Mouse (Mus musculus): ENCODE results near the gene Clec2i. TPM values are rescaled to one million over a fixed set of nuclear protein-coding genes. Genes with fewer than 3 reads are reported as not detected.
"Not testable (repeated sequence)": the region's sequence is repeated elsewhere in the genome, so short reads cannot be mapped to it uniquely, and the experiment has no call there.

The Clec2i gene
- polyA plus RNA-seq, 1 experiment from 2014 or later, result 14.2 TPM

DNA sequence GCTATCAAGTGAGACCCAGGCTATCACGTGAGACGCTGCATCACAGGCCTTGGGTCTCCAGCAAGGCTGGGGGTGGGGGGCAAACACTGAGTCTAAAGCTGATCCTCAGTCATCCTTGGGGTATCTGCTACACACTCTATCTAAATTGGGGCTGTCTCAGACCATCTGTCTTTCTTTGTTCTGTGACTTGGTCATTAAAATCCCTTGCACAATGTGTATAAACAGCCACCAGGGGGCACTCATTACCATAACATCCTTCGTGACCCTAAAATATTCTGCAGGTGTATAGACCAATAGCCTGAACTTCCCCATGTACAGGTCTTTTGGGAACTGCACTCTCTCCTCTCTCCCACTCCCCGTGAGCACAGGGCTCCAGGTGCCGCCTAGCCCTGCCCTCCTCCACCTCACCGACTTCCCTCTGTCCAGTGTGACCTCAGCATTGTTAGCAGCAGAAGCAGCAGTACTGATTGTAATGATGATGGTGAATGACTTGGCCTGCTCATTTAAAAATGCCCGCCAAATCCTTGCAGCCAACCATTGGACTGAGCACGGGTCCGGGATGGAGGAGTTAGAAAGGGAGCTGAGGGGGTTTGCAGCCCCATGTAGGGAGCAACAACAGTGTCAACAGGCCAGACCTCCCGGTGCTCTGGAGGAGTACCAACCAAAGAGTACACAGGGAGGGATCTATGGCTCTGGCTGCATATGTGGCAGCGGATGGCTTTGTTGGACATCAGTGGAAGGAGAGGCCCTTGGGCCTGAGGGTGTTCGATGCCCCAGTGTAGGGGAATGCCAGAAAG is 33.2 kb upstream of the Clec2i start:
- peak; percentile 79 for DNase-seq (ENCODE audit: low spot score)

DNA sequence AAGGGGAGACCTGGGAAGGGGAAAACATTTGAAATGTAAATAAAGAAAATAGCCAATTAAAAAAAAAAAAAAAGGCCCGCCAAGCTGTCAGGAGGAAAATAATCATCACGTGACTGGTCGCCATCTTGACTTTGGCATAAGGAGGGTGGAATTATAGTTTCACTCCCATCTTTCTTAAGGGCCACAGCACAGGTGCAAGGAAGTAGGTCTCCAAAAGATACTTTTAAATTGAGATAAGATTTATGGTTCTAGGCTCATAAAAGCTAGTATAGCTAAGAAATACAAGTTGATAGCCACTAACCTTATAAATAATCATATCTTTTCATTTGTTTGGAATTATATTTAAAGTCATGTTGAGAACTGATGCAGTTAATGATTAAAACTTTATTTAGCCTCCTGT is 32.5 kb upstream of the Clec2i start:
- DNase-seq (ENCODE audit: low spot score), result no peak

DNA sequence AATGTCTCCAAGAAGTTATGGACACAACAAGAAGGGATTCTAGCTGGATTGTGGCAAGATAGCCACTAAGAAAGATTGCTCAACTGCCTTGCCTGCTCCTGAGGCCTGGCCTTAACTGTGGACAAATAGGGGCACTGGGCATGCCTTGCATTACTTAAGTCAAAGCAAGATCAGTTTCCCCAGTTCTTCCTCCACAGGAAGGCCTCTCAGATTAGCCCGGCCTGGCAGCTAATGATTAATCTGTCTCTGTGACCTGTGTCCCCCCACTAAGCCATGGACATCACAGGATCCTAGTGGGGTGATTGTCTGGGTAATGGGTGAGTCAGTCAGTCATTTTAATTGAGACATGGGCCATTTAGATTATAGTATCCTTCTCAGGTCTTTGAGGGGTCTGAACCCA is 31.9 kb upstream of the Clec2i start:
- no peak for DNase-seq (ENCODE audit: low spot score)

- DNase-seq (ENCODE audit: low spot score), result no peak
Observed at GRCm38 (mm10) chr6:128856250-128856649, 31.1 kb upstream of the Clec2i start.

DNA sequence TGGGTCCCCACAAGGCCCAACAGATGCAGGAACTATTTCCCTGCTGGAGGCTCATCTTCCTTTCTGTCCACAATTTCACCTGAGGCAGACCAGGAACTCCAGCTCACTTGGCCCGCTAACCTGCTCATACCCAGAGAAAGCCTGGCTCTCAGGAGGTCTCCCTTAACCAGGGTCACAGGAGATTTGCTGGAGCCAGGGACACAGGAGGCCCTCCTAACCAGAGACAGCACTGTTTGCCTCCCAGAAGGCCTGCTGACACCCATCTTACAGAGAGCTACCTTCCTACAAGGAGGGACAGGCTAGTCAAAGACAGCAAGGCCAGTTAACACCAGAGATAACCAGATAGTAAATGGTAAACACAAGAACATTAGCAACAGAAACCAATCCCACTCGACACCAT is 29.4 kb upstream of the Clec2i start:
- DNase-seq (ENCODE audit: low spot score), result peak; percentile 1

DNA sequence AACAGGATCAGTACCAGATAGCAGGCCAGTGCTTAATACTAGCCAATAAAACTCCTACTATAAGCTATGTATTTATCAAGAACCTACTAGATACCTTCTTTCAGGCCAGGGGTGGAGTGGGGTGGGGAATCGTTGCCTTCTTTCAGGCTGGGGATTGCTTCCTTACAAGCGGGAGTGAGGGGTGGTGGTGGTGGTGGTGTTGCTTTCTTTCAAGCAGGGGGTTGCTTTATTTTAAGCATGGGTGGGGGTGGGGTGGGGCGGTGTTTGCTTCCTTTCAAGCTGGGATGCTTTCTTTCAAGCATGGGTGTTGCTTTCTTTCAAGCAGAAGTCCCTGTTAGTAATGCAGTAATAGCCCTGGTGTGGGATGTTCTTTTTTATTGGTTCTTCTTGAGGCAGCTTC is 18.5 kb upstream of the Clec2i start:
- DNase-seq (ENCODE audit: low spot score), result no peak

DNA sequence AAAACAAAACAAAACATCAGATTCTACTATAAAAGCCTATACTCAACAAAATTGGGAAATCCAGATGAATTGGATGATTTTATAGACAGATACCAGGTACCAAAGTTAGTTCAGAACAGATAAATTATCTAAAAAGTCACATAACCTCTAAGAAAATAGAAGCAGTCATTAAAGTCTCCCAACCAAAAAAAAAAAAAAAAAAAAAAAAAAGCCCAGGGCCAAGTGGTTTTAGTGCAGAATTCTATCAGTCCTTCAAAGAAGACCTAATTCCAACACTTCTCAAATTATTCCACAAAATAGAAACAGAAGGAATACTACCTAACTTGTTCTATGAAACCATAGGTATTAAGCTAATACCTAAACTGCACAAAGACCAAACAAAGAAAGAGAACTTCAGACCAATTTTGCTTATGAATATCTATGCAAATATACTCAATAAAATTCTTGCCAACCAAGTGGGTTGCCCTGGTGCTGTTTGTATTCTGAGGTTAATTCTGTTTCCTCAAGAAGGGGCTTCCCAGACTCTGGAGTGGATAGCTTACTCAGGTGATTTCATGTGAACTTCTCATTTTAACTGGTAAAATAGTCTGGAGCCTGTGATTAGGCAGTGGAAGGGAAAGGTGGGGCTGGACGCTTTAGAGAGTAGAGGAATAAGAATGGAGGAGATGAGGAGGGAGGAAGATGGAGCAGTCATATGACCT is 15.3 kb upstream of the Clec2i start:
- DNase-seq (ENCODE audit: low spot score), result no peak

GRCm38 (mm10) chr6:128888834-128889233 is 1.4 kb downstream of the Clec2i start:
- peak; percentile 85 for DNase-seq (ENCODE audit: low spot score)

DNA sequence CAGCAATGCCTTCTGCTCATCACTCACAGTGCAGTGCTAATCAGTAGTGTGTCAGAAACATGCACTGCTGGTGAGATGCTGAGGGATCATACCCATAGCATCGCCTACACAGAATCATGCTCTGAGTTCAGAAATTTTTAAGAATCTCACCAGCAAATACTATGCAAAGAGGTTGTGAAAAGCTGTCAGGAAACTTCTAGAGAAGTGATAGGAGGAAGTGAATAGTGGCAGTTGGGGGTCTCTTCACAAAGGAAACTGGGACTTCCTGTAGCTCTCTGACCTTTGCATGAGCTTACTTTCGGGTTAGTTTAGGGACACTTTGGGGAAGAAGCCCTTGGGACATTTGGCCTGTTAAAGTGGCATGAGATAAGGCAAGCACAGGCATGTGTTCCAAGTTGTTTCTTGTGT is 3.6 kb downstream of the Clec2i start, which contains the start of gene BC035044:
TSS of gene BC035044 (minus strand) at position 179 of the 408 bp plus-strand sequence.
- peak; percentile 69 for DNase-seq (ENCODE audit: low spot score)

- DNase-seq (ENCODE audit: low spot score), result no peak
Observed at GRCm38 (mm10) chr6:128895404-128896001, 8.1 kb downstream of the Clec2i start.

GRCm38 (mm10) chr6:128900044-128900443 is 12.7 kb downstream of the Clec2i start:
- DNase-seq (ENCODE audit: low spot score), result no peak

- not testable (repeated sequence) for DNase-seq (ENCODE audit: low spot score)
Observed at GRCm38 (mm10) chr6:128900796-128901552, 13.6 kb downstream of the Clec2i start.

DNA sequence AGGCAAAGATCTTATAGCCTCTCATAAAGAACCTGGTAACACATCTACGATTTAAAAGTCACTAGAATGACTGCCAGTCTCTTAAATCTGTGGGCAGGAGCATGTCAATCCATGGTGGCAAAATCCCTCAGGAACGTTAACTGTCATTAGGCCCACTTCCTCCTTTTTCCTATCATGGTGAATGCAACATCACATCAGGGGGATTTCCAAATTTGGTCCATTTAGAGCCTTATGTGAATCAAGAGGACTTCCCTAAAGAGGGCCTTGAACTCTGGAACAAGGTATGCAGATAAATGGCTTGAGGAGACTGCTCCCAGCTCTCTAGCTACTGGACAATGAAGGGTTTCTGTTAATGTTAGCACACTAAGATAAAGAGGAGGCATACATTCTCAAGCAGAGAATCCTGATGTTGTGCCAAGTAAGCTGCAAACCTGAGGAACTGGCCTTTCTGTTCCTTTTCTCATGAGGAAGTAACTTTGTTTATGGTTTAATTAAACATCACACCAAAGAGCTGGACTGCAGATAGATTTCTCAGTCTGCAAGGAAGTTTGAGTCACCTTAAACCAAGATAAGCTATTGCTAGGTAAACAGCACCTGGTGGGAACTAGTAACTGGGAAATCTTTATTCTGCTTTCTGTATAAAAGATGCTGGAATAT is 26.3 kb downstream of the Clec2i start:
- DNase-seq (ENCODE audit: low spot score), result no peak

GRCm38 (mm10) chr6:128917322-128917721 is 29.9 kb downstream of the Clec2i start:
- DNase-seq (ENCODE audit: low spot score), result no peak

- no peak for DNase-seq (ENCODE audit: low spot score)
Observed at GRCm38 (mm10) chr6:128933050-128933449, 45.7 kb downstream of the Clec2i start.

- DNase-seq (ENCODE audit: low spot score), result not testable (repeated sequence)
Observed at GRCm38 (mm10) chr6:128934081-128934480, 46.7 kb downstream of the Clec2i start, which contains the start of gene Clec2g. Clec2g (plus strand) TSS chr6:128934381.

GRCm38 (mm10) chr6:128935889-128936665 is 48.7 kb downstream of the Clec2i start:
- not testable (repeated sequence) for DNase-seq (ENCODE audit: low spot score)

- DNase-seq (ENCODE audit: low spot score), result no peak
Observed at GRCm38 (mm10) chr6:128941646-128942421, 54.4 kb downstream of the Clec2i start.

DNA sequence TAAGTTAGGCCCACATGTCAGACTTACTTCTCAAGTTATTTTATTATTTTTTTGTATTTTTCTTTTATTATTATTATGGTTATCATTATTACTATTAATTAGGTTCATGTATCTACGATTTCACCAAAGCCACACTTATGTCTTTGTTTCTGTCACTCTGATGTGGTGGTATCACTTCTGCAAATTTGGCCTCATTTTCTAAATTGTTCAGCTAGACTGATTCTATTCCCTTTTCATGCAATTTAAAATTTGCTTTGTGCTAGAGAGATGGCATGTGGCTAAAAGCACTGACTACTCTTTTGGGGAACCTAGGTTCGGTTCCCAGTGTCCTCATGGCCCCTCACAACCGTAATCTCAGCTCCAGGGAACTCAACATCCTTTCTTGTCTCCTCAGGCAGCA is 58.2 kb downstream of the Clec2i start:
- DNase-seq (ENCODE audit: low spot score), result no peak

Measured in thymus, postnatal 0 days (tissue).